Mouse (Mus musculus) olfactory bulb, adult 2 months (tissue): Measurements from ENCODE around the gene B3gat3. TPM values are rescaled to one million over a fixed set of nuclear protein-coding genes. Genes with fewer than 3 reads are reported as not detected.

Source experiments
- H3K27ac ChIP-seq: fragments of 200-500 bp; 2 replicates; pipeline ENCODE4 v1.5.1; 2012; ENCODE audit warnings: low read depth, low read length; ENCODE audit not compliant: insufficient read depth
- H3K4me1 ChIP-seq: fragments of 200-500 bp; 2 replicates; pipeline ENCODE4 v1.6.1; 2012; ENCODE audit warnings: low read length; ENCODE audit not compliant: control insufficient read depth, insufficient read depth
- H3K4me3 ChIP-seq: fragments of 200-500 bp; 2 replicates; pipeline ENCODE4 v1.5.1; 2012; ENCODE audit warnings: mild to moderate bottlenecking, low read depth, low read length, moderate library complexity; ENCODE audit not compliant: insufficient read depth
- CTCF ChIP-seq: fragments of 200-500 bp; IDR thresholded peaks from 2 replicates; pipeline ENCODE4 v1.5.1; 2012; ENCODE audit warnings: low read depth, mild to moderate bottlenecking, low read length, moderate library complexity; ENCODE audit not compliant: insufficient read depth
- POLR2A ChIP-seq: fragments of 200-500 bp; IDR thresholded peaks from 2 replicates; pipeline ENCODE4 v1.6.1; 2012; ENCODE audit warnings: mild to moderate bottlenecking, low read depth, low read length, moderate library complexity; ENCODE audit not compliant: insufficient read depth
- WGBS: fragments of 180-500 bp; shearing (Covaris S2); methylation state at CpG from one replicate; pipeline ENCODE4 v1.1.7; 2018; 5-methylcytosine and 5-hydroxymethylcytosine counted together
- polyA plus RNA-seq: library from polyadenylated mRNA; stranded (reverse); fragments of >200 nt; gene quantifications from 2 replicates; pipeline ENCODE4 v1.2.4, GENCODE M21; 2012; ENCODE audit warnings: low replicate concordance; ENCODE audit not compliant: missing spikeins, insufficient read depth, insufficient read length

Gene B3gat3
- polyA plus RNA-seq, 1 experiment = not detected

GRCm38 (mm10) chr19:8952241-8952640, 32.1 kb downstream of the B3gat3 start:
- WGBS = 37% methylated on average over 9 of the region's 9 CpGs
- no peak overlapping the region for H3K4me3 ChIP-seq
- no peaks in the 10 kb centered on the region for H3K4me1 ChIP-seq
- H3K27ac ChIP-seq = peak overlapping the region; percentile 49; the same call in 1 of the 2 replicates
- TF ChIP-seq POLR2A (no peak), CTCF (no peak)

- TF ChIP-seq CTCF (no peak), POLR2A (no peak)
- peak within 1 kb of the TSS; percentile 72 for H3K4me3 ChIP-seq
- peak within 1 kb of the TSS; percentile 49 for H3K27ac ChIP-seq
- H3K4me1 ChIP-seq = no peaks in the 10 kb centered on the region
- WGBS = under 1% methylated on average over 46 of the region's 46 CpGs
Measured at GRCm38 (mm10) chr19:8953135-8954039, 33.2 kb downstream of the B3gat3 start, which contains the start of gene Tut1. Gene Tut1, plus strand, starts transcription at chr19:8953847.

GRCm38 (mm10) chr19:8954171-8954570, 34.0 kb downstream of the B3gat3 start:
- TF ChIP-seq CTCF = no peak
- no peak for TF ChIP-seq POLR2A
- Histone ChIP-seq H3K4me1 (no peaks in the 10 kb centered on the region), H3K27ac (no peak overlapping the region), H3K4me3 (peak overlapping the region; percentile 72)
- 2% methylated on average over 9 of the region's 9 CpGs for WGBS

- no peak overlapping the region for H3K27ac ChIP-seq
- WGBS = 98% methylated on average over 2 of the region's 2 CpGs
Measured at GRCm38 (mm10) chr19:8962256-8962655, 42.1 kb downstream of the B3gat3 start.

GRCm38 (mm10) chr19:8965075-8965474, 44.9 kb downstream of the B3gat3 start:
- no peaks in the 10 kb centered on the region; the same call in 1 of the 2 replicates for H3K4me1 ChIP-seq
- TF ChIP-seq CTCF = no peak
- TF ChIP-seq POLR2A = no peak
- no peak overlapping the region for H3K27ac ChIP-seq
- 89% methylated on average over 11 of the region's 11 CpGs for WGBS
- no peak overlapping the region for H3K4me3 ChIP-seq

More at GRCm38 (mm10) chr19:8962256-8962655, 42.1 kb downstream of the B3gat3 start:
- no peak overlapping the region for H3K4me3 ChIP-seq
- TF ChIP-seq CTCF = no peak
- TF ChIP-seq POLR2A = no peak
- no peaks in the 10 kb centered on the region; the same call in 1 of the 2 replicates for H3K4me1 ChIP-seq

- H3K4me3 ChIP-seq = no peak overlapping the region
- 65% methylated on average over 8 of the region's 8 CpGs for WGBS
- TF ChIP-seq CTCF (no peak), POLR2A (no peak)
- no peaks in the 10 kb centered on the region; the same call in 1 of the 2 replicates for H3K4me1 ChIP-seq
- no peak overlapping the region for H3K27ac ChIP-seq
Measured at GRCm38 (mm10) chr19:8965771-8966170, 45.6 kb downstream of the B3gat3 start.

GRCm38 (mm10) chr19:8966198-8966589, 46.0 kb downstream of the B3gat3 start:
- peak overlapping the region; percentile 47; the same call in 1 of the 2 replicates for H3K27ac ChIP-seq
- 15% methylated on average over 5 of the region's 5 CpGs for WGBS
- peak overlapping the region; percentile 50 for H3K4me3 ChIP-seq
- no peak for TF ChIP-seq POLR2A
- TF ChIP-seq CTCF = no peak
- no peaks in the 10 kb centered on the region; the same call in 1 of the 2 replicates for H3K4me1 ChIP-seq

GRCm38 (mm10) chr19:8966590-8967372, 46.6 kb downstream of the B3gat3 start, which contains the start of gene Eef1g:
Gene Eef1g, plus strand, starts transcription at chr19:8967041.
- peak within 1 kb of the TSS; percentile 76 for H3K4me3 ChIP-seq
- WGBS = under 1% methylated on average over 52 of the region's 52 CpGs
- no peaks in the 10 kb centered on the region; the same call in 1 of the 2 replicates for H3K4me1 ChIP-seq
- H3K27ac ChIP-seq = peak within 1 kb of the TSS; percentile 47
- TF ChIP-seq POLR2A (peak; percentile 30; the same call in 1 of the 2 replicates), CTCF (no peak)
